Mouse (Mus musculus) lung, embryonic 15.5 days (tissue): ENCODE data around the gene Tmem206. TPM values are rescaled to one million over a fixed set of nuclear protein-coding genes. Genes with fewer than 3 reads are reported as not detected.
A peak's percentile ranks its signal among the peaks of the same experiment; 100 is the strongest.

ENCODE experiments used
- ATAC-seq: fragments of 200-750 bp; cut with Nextera tagmentation; 2 replicates; pipeline ENCODE4 v1.8.0; 2017; ENCODE audit warnings: moderate number of reproducible peaks, borderline replicate concordance; ENCODE audit not compliant: low FRiP score, low TSS enrichment; ENCODE audit errors: extremely low read depth
- H3K27ac ChIP-seq: fragments of 300-500 bp; sonication (generic); 2 replicates; pipeline ENCODE4 v1.5.1; 2015; ENCODE audit warnings: moderate library complexity, mild to moderate bottlenecking, inconsistent platforms
- H3K27me3 ChIP-seq: fragments of 300-500 bp; sonication (generic); 2 replicates; pipeline ENCODE4 v1.6.1; 2015; ENCODE audit warnings: inconsistent platforms
- H3K36me3 ChIP-seq: fragments of 300-500 bp; sonication (generic); 2 replicates; pipeline ENCODE4 v1.6.1; 2015; ENCODE audit warnings: inconsistent platforms
- H3K4me1 ChIP-seq: fragments of 300-500 bp; sonication (generic); 2 replicates; pipeline ENCODE4 v1.6.1; 2015; ENCODE audit warnings: inconsistent platforms
- H3K4me2 ChIP-seq: fragments of 300-500 bp; sonication (generic); 2 replicates; pipeline ENCODE4 v1.6.1; 2015; ENCODE audit warnings: inconsistent platforms, mild to moderate bottlenecking, moderate library complexity
- H3K4me3 ChIP-seq: fragments of 300-500 bp; sonication (generic); 2 replicates; pipeline ENCODE4 v1.5.1; 2015; ENCODE audit warnings: mild to moderate bottlenecking, inconsistent platforms
- H3K9ac ChIP-seq: fragments of 300-500 bp; sonication (generic); 2 replicates; pipeline ENCODE4 v1.6.1; 2015; ENCODE audit warnings: inconsistent platforms
- H3K9me3 ChIP-seq: fragments of 300-500 bp; sonication (generic); 2 replicates; pipeline ENCODE4 v1.6.1; 2016; ENCODE audit warnings: inconsistent platforms
- WGBS: fragments of 180-500 bp; shearing (Covaris S2); methylation state at CpG from one replicate; pipeline ENCODE4 v1.1.7; 2015; 5-methylcytosine and 5-hydroxymethylcytosine counted together
- polyA plus RNA-seq: library from polyadenylated mRNA; unstranded; fragments of >200 nt; fragmentation: Nextera tagmentation; extraction: Ambion mirVana; gene quantifications from 2 replicates; pipeline ENCODE4 v1.2.1, GENCODE M21; 2015

Gene Tmem206
- polyA plus RNA-seq, 1 experiment from 2014 or later: 22.7 TPM

GRCm38 (mm10) chr1:191311296-191311898 is 14.3 kb upstream of the Tmem206 start:
- Histone ChIP-seq H3K9ac (no peak overlapping the region), H3K27me3 (no peaks in the 10 kb centered on the region)
- 65% methylated on average over 4 of the region's 4 CpGs for WGBS

GRCm38 (mm10) chr1:191312513-191312941 is 13.2 kb upstream of the Tmem206 start:
- peaks cover 6% of the 10 kb centered on the region; the same call in 1 of the 2 replicates for H3K4me1 ChIP-seq
- H3K27ac ChIP-seq: peak overlapping the region; percentile 58
- H3K36me3 ChIP-seq: no peaks in the 10 kb centered on the region
- under 1% methylated on average over 14 of the region's 14 CpGs for WGBS
- ATAC-seq: peak; percentile 89
- peak overlapping the region; percentile 57 for H3K4me2 ChIP-seq
- H3K27me3 ChIP-seq: no peaks in the 10 kb centered on the region
- no peaks in the 10 kb centered on the region for H3K9me3 ChIP-seq
- H3K9ac ChIP-seq: peak overlapping the region; percentile 63
- peak overlapping the region; percentile 60 for H3K4me3 ChIP-seq

More at GRCm38 (mm10) chr1:191311296-191311898, 14.3 kb upstream of the Tmem206 start:
- H3K27ac ChIP-seq: no peak overlapping the region
- peaks cover 6% of the 10 kb centered on the region; the same call in 1 of the 2 replicates for H3K4me1 ChIP-seq
- no peak overlapping the region for H3K4me3 ChIP-seq
- ATAC-seq: no peak
- no peaks in the 10 kb centered on the region for H3K9me3 ChIP-seq
- no peak overlapping the region for H3K4me2 ChIP-seq
- H3K36me3 ChIP-seq: no peaks in the 10 kb centered on the region

GRCm38 (mm10) chr1:191313158-191313557 is 12.6 kb upstream of the Tmem206 start:
- Histone ChIP-seq H3K9ac (peak overlapping the region; percentile 63), H3K27ac (peak overlapping the region; percentile 58), H3K9me3 (no peaks in the 10 kb centered on the region), H3K36me3 (no peaks in the 10 kb centered on the region), H3K4me1 (peaks cover 6% of the 10 kb centered on the region; the same call in 1 of the 2 replicates), H3K4me2 (peak overlapping the region; percentile 57), H3K4me3 (peak overlapping the region; percentile 60), H3K27me3 (no peaks in the 10 kb centered on the region)
- ATAC-seq: no peak
- WGBS: 56% methylated on average over 6 of the region's 6 CpGs

DNA sequence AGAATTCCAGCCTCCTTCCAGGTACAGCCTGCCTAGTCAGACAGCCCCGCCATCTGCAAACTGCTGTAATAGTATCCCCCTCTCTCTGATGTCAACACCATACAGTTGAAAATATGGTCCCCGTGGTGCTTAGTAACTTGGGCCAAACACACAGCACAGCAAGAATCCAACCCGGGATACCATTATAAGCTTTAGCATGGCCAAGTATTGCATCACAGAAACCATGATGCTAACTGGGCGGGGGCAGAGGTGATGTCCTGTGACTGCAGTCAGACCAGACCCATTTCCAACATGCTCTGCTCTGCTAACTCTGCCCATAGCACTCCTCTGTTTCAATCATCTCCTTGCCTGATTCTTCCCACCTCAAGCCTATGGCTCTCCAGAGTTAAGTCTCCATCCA is 11.8 kb upstream of the Tmem206 start:
- WGBS: 70% methylated on average over 4 of the region's 4 CpGs
- ATAC-seq: no peak
- Histone ChIP-seq H3K9ac (no peak overlapping the region), H3K36me3 (no peaks in the 10 kb centered on the region), H3K4me3 (no peak overlapping the region), H3K4me1 (peaks cover 6% of the 10 kb centered on the region; the same call in 1 of the 2 replicates), H3K27ac (no peak overlapping the region), H3K9me3 (no peaks in the 10 kb centered on the region), H3K27me3 (no peaks in the 10 kb centered on the region), H3K4me2 (no peak overlapping the region)

DNA sequence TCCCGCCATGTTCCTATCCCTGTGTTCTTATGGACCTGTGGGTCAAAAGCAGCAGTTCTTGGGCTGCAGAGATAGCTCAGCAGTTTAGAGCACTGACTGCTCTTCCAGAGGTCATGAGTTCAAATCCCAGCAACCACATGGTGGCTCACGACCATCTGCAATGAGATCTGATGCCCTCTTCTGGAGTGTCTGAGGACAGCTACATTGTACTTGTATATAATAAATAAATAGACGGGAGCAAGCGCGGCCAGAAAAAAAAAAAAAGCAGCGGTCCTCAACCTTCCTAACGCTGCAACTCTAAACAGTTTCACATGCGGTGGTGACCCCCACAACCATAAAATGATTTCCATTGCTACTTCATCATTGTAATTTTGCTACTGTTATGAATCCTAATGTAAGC is 8.9 kb upstream of the Tmem206 start:
- Histone ChIP-seq H3K9me3 (no peaks in the 10 kb centered on the region), H3K9ac (no peak overlapping the region), H3K4me2 (peak overlapping the region; percentile 66), H3K4me1 (peaks cover 6% of the 10 kb centered on the region; the same call in 1 of the 2 replicates), H3K36me3 (no peaks in the 10 kb centered on the region), H3K27ac (0 out of 2 replicates have a peak overlapping the region, but pooled peaks have one; percentile 87), H3K4me3 (peak overlapping the region; percentile 64), H3K27me3 (no peaks in the 10 kb centered on the region)
- ATAC-seq: no peak
- 61% methylated on average over 8 of the region's 8 CpGs for WGBS

- peak; percentile 94 for ATAC-seq
- Histone ChIP-seq H3K9ac (peak within 1 kb of the TSS; percentile 80), H3K4me3 (peak within 1 kb of the TSS; percentile 64), H3K9me3 (no peaks in the 10 kb centered on the region), H3K4me2 (peak within 1 kb of the TSS; percentile 66), H3K4me1 (peaks cover 6% of the 10 kb centered on the region; the same call in 1 of the 2 replicates), H3K36me3 (no peaks in the 10 kb centered on the region), H3K27me3 (no peaks in the 10 kb centered on the region), H3K27ac (peak within 1 kb of the TSS; percentile 87)
- WGBS: under 1% methylated on average over 54 of the region's 54 CpGs
These were observed 8.0 kb upstream of the Tmem206 start, which contains the start of gene Nenf for GRCm38 (mm10) chr1:191317591-191318196. Gene Nenf (minus strand): TSS chr1:191318194.

GRCm38 (mm10) chr1:191318686-191319085 is 7.0 kb upstream of the Tmem206 start:
- H3K4me2 ChIP-seq: no peak overlapping the region
- no peaks in the 10 kb centered on the region for H3K9me3 ChIP-seq
- no peaks in the 10 kb centered on the region for H3K4me1 ChIP-seq
- peak overlapping the region; percentile 31; the same call in 1 of the 2 replicates for H3K27ac ChIP-seq
- no peaks in the 10 kb centered on the region for H3K36me3 ChIP-seq
- no peak overlapping the region for H3K4me3 ChIP-seq
- ATAC-seq: 0 out of 2 replicates have a peak, but pooled peaks have one; percentile 6
- H3K27me3 ChIP-seq: no peaks in the 10 kb centered on the region
- WGBS: 39% methylated on average over 5 of the region's 5 CpGs
- H3K9ac ChIP-seq: no peak overlapping the region

DNA sequence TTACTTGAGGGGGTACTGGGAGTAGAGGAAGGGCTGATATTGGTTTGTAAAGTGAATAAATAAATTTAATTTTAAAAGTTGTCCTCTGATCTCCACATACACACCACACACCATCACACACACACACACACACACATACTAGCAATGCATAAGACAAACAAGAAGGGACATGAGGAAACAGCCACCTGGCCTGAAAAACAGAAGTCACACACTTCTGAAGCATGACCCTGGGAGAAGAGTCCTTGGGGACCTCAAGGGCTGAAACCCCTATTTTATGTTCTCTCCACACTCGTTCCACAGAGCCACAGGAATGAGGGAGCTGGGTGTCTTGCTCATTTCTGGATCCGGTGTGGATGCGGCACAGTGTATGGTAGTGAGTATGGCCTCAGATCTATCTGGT is 2.3 kb upstream of the Tmem206 start:
- H3K27ac ChIP-seq: no peak overlapping the region
- no peak overlapping the region for H3K9ac ChIP-seq
- H3K4me1 ChIP-seq: peaks cover 20% of the 10 kb centered on the region
- ATAC-seq: no peak
- H3K4me2 ChIP-seq: no peak overlapping the region
- no peaks in the 10 kb centered on the region for H3K9me3 ChIP-seq
- no peaks in the 10 kb centered on the region for H3K36me3 ChIP-seq
- H3K27me3 ChIP-seq: no peaks in the 10 kb centered on the region
- H3K4me3 ChIP-seq: no peak overlapping the region
- 86% methylated on average over 3 of the region's 3 CpGs for WGBS

DNA sequence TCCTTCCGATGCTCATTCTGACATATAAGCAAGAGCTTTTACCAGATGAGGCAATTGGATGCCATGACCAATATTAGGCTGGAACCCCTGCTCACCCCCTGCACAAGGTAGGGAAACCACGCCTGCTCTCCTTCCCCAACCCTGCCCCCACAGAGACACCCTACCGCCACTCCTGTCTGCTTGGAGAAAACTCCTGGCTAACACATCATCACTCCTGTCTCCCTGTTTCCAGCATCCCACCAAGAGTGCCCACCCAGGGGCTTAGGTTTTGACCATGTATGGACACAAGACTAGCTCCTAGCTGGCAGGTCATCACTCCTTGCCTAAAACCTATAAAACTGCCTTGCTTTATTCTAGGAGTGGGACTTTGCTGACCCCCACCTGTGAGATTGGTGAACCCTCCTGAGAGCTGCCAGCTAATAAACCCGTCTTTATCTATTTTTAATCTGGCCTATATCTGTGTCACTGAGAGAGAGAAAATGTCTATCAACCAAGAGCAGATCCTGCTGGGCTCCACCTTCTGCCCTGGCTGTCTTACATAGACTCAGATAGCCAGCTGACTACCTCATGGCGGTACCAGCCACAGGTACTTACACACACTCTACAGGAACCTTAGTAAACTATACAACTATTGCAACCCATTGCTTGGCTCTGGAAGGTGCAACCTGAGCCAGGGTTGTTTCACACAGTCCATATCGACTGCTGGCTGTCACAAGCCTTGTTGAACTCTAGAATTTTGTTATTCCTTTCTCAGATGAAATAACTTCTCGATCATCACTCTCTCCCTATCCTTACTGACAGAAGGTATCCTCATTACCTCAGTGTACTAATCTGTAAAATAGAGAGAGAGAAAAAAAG is 750 bp upstream of the Tmem206 start:
- 76% methylated on average over 7 of the region's 7 CpGs for WGBS
- no peaks in the 10 kb centered on the region for H3K27me3 ChIP-seq
- no peaks in the 10 kb centered on the region for H3K36me3 ChIP-seq
- no peak overlapping the region; the same call in 1 of the 2 replicates for H3K9ac ChIP-seq
- ATAC-seq: no peak
- no peak overlapping the region for H3K4me3 ChIP-seq
- H3K9me3 ChIP-seq: no peaks in the 10 kb centered on the region
- H3K4me2 ChIP-seq: peak overlapping the region; percentile 86
- H3K4me1 ChIP-seq: peaks cover 25% of the 10 kb centered on the region
- no peak overlapping the region for H3K27ac ChIP-seq

DNA sequence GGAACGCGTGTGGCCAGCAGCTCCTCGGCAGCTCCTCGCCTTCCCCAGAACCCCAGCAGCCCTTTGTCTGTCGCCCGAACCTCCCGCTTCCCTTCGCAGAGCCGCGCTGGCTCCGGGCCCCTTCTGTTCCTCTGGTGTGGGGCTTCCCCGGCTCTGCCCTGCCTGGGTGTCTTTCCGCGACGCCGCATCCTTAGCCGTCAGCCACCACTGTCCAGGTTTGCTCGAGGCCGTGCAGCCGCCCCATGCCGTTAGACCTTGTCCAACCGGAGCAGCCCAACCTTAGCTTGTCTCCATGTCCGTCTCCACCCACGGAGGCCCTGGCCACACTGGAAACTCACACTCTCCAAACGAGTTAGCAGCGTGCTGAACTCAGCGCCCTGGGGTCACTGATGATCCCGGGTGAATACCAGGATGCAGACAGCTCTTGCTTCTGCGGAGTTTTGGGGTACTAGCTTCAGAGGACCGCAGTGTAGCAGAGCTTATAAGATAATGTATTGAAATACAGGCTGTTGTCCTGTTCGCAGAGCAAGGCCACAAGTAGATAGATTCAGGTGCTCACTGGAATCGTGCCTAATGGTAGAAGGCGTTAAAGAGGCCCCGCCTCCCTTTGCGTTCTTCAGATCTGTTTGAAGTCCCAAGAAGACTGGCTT is 646 bp downstream of the Tmem206 start:
- H3K27ac ChIP-seq: peak overlapping the region; percentile 39
- H3K4me3 ChIP-seq: peak overlapping the region; percentile 61
- no peaks in the 10 kb centered on the region for H3K9me3 ChIP-seq
- peak; percentile 66 for ATAC-seq
- no peaks in the 10 kb centered on the region for H3K36me3 ChIP-seq
- WGBS: under 1% methylated on average over 35 of the region's 35 CpGs
- H3K9ac ChIP-seq: peak overlapping the region; percentile 61
- peaks cover 25% of the 10 kb centered on the region for H3K4me1 ChIP-seq
- H3K27me3 ChIP-seq: no peaks in the 10 kb centered on the region
- peak overlapping the region; percentile 86 for H3K4me2 ChIP-seq

DNA sequence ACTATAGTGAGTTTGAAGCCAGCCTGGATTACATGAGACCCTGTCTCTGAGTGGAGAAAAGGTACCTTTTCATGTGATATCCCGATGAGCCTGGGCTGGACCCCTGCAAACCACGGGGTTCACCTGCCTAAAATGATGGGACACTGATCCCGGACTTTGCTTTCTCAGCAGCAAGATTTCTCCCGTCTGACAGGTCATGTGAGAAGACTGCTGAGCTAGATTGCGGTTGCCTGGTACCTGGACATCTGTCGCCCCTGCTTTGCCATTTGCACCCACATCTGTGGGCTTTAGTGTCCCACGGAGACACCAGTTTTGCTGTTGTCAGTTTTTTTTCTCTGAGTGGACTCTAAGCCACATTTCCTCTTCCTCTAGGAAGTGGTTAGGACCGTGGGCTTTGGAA is 1.5 kb downstream of the Tmem206 start:
- H3K36me3 ChIP-seq: no peaks in the 10 kb centered on the region
- H3K9ac ChIP-seq: peak overlapping the region; percentile 61; the same call in 1 of the 2 replicates

More for the DNA sequence above, 1.5 kb downstream of the Tmem206 start:
- H3K4me2 ChIP-seq: peak overlapping the region; percentile 86
- WGBS: 74% methylated on average over 8 of the region's 8 CpGs
- H3K4me3 ChIP-seq: no peak overlapping the region
- peaks cover 25% of the 10 kb centered on the region for H3K4me1 ChIP-seq
- no peaks in the 10 kb centered on the region for H3K27me3 ChIP-seq
- H3K9me3 ChIP-seq: no peaks in the 10 kb centered on the region
- no peak overlapping the region for H3K27ac ChIP-seq
- ATAC-seq: no peak
